Mouse (Mus musculus) kidney, adult 2 months (tissue): Measurements from ENCODE around the gene Slc25a30. TPM values are rescaled to one million over a fixed set of nuclear protein-coding genes. Genes with fewer than 3 reads are reported as not detected.

Experiments
- DNase-seq: peaks from one replicate; pipeline ENCODE4 v3.0.0; 2021
- H3K27ac ChIP-seq: fragments of 200-500 bp; 2 replicates; pipeline ENCODE4 v1.5.1; 2012; ENCODE audit warnings: low read depth, low read length, control low read depth, inconsistent platforms; ENCODE audit not compliant: insufficient read depth
- H3K27me3 ChIP-seq: fragments of 200-500 bp; replicated peaks from 2 replicates; pipeline ENCODE4 v1.6.1; 2012; ENCODE audit warnings: mild to moderate bottlenecking, moderate library complexity, low read length, inconsistent platforms; ENCODE audit not compliant: control insufficient read depth, insufficient read depth
- H3K36me3 ChIP-seq: fragments of 200-500 bp; 2 replicates; pipeline ENCODE4 v1.6.1; 2012; ENCODE audit warnings: mild to moderate bottlenecking, moderate library complexity, low read length, inconsistent platforms; ENCODE audit not compliant: control insufficient read depth, insufficient read depth
- H3K4me1 ChIP-seq: fragments of 200-500 bp; 2 replicates; pipeline ENCODE4 v1.6.1; 2011; ENCODE audit warnings: low read length; ENCODE audit not compliant: control insufficient read depth, insufficient read depth
- H3K4me3 ChIP-seq: fragments of 200-500 bp; 2 replicates; pipeline ENCODE4 v1.5.1; 2011; ENCODE audit warnings: mild to moderate bottlenecking, low read depth, low read length, control low read depth; ENCODE audit not compliant: insufficient read depth
- CTCF ChIP-seq: fragments of 200-500 bp; conservative IDR thresholded peaks from 2 replicates; pipeline ENCODE4 v1.5.1; 2011; ENCODE audit warnings: low read depth, mild to moderate bottlenecking, control low read depth, low read length, moderate library complexity, mixed read lengths; ENCODE audit not compliant: insufficient read depth, insufficient read length
- POLR2A ChIP-seq: fragments of 200-500 bp; IDR thresholded peaks from one replicate; pipeline ENCODE4 v1.6.1; 2011; ENCODE audit warnings: low read depth, low read length, control low read depth
- WGBS: fragments of 180-500 bp; shearing (Covaris S2); methylation state at CpG from one replicate; pipeline ENCODE4 v1.1.7; 2018; 5-methylcytosine and 5-hydroxymethylcytosine counted together
- polyA plus RNA-seq: library from polyadenylated mRNA; depleted of rRNA; stranded (reverse); fragments of >200 nt; gene quantifications from 2 replicates; pipeline ENCODE4 v1.2.3, GENCODE M21; 2012

Slc25a30 gene
- polyA plus RNA-seq, 1 experiment, result 29.6 TPM

DNA sequence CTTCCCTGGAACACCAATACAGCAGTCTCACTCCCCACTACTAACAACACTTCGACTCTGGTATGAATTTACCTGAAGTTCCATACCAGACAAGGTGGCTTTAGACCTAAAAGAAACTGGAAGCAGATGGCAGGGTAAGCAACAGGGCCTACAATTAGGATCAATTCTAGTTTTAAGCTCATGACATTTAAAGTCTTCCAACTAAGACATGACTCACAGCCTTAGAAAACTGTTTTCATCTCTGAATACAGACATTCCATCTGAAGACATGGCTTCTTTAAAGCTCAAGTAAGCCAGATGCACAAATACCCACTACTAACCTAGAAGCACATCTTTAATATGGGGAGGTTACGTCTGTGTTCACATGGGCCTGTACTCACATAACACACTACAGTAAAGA is 38.9 kb downstream of the Slc25a30 start:
- no peak overlapping the region for H3K27ac ChIP-seq
- WGBS, result 94% methylated on average over 2 of the region's 2 CpGs
- H3K36me3 ChIP-seq, result peaks cover 2% of the 10 kb centered on the region; the same call in 1 of the 2 replicates
- no peaks in the 10 kb centered on the region for H3K27me3 ChIP-seq
- DNase-seq, result no peak
- H3K4me1 ChIP-seq, result peaks cover 5% of the 10 kb centered on the region
- no peak for TF ChIP-seq CTCF
- no peak for TF ChIP-seq POLR2A
- H3K4me3 ChIP-seq, result no peak overlapping the region

DNA sequence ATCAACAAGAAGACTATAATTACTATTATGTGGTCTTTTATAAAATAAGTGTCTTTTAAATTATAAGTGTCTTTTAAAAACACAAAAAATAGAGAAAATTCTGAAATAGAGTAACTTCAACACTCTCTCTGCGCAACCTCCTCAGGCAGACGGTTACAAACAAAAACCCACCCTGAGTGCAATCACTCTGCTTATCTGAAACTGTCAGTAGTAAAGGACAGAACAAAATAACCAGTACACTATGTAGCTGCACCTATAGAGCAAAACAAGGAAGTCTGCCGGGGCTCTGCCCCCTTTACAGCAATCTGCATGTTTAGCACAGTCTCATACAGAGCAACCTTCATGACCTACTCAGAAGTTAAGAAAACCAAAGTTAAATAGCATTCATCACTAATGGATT is 44.9 kb downstream of the Slc25a30 start:
- Histone ChIP-seq H3K27ac (no peak overlapping the region), H3K27me3 (no peaks in the 10 kb centered on the region), H3K4me1 (no peaks in the 10 kb centered on the region), H3K36me3 (peaks cover 5% of the 10 kb centered on the region), H3K4me3 (no peak overlapping the region)
- WGBS, result 89% methylated on average over 3 of the region's 3 CpGs
- TF ChIP-seq CTCF (no peak), POLR2A (no peak)
- DNase-seq, result no peak

DNA sequence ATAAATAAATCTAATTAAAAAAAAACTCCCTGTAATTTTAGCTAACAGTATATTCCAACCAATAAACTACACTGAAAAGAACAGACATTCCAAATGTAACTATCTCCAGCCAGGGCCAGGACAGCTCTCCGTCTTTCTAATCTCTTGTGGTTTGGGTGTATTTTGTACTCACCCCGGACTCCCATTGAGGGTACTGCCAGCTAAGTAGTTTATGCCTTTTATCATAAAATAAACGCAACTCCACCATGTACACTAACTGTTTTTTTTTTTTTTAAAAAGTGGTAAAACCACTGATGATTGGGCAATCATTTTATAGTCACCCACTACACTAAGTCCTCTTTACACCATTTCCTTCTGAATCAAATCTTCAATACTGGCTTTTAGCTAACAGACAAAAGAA is 51.2 kb downstream of the Slc25a30 start:
- WGBS, result 95% methylated on average over 3 of the region's 3 CpGs
- Histone ChIP-seq H3K27ac (no peak overlapping the region), H3K36me3 (peaks cover 6% of the 10 kb centered on the region), H3K4me3 (no peak overlapping the region), H3K4me1 (no peaks in the 10 kb centered on the region), H3K27me3 (no peaks in the 10 kb centered on the region)
- DNase-seq, result no peak
- no peak for TF ChIP-seq POLR2A
- TF ChIP-seq CTCF, result no peak

DNA sequence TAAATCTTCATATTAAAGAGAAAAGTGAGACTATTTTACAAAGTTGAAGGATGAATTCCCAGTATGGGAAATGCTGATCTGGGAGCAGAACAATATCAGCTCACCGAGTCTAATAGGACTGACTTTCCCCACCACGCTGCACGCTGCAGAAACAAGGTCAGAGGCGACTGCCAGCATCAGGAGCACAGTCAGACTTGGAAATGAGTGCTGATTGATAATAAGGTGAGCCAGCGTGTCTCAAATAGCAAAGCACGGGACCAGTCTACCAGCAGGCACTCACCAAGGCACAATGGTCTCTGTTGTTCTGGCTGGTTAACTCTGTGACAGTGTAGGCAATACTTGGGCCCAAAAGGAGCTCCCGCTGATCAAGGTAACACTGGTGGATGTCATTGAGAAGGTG is 54.2 kb downstream of the Slc25a30 start:
- DNase-seq, result no peak
- 93% methylated on average over 7 of the region's 7 CpGs for WGBS
- peaks cover 5% of the 10 kb centered on the region; the same call in 1 of the 2 replicates for H3K4me1 ChIP-seq
- no peak overlapping the region for H3K27ac ChIP-seq
- no peak overlapping the region for H3K4me3 ChIP-seq
- no peak for TF ChIP-seq POLR2A
- no peaks in the 10 kb centered on the region for H3K27me3 ChIP-seq
- H3K36me3 ChIP-seq, result peaks cover 9% of the 10 kb centered on the region

DNA sequence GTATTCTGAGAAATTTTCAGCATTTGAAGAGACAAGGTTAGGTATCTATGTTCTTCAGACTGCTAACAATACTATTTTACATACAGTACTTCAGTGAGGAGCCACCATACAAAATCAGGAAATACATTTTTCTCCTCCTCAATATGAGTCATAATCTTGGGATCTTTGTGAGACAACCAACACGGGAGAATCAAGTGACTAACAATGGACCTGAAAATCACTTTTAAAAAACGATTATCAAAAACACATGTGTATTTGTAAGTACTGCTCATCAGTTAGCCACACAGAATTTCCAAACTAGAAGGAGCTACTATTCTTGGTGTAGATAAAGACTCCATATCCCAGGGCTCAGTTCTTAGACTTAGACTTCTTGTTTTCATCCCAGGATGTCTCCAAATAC is 55.5 kb downstream of the Slc25a30 start:
- Histone ChIP-seq H3K36me3 (peaks cover 9% of the 10 kb centered on the region), H3K27me3 (no peaks in the 10 kb centered on the region), H3K27ac (no peak overlapping the region), H3K4me3 (no peak overlapping the region), H3K4me1 (peaks cover 9% of the 10 kb centered on the region; the same call in 1 of the 2 replicates)
- DNase-seq, result no peak
- TF ChIP-seq POLR2A, result no peak
- 80% methylated on average over 2 of the region's 2 CpGs for WGBS

DNA sequence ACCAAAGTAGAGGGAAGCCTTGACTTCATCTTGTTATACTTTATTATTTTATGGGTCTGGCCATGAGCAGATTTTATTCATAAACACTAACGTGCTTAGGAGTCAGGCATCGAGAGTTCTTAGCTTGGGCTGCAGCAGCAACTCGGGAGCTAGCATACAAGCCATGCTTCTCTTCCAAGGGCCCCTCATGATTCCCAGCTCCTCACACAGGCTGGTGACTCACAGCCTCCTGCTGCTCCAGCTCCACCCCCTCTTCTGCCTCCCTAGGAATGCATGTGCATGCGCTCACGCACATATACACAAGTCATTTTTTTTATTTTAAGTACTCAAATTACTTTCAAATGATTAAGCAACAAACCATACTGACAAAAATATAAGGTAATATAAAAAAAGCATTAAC is 58.7 kb downstream of the Slc25a30 start:
- TF ChIP-seq POLR2A (no peak), CTCF (no peak)
- peaks cover 9% of the 10 kb centered on the region; the same call in 1 of the 2 replicates for H3K4me1 ChIP-seq
- peaks cover 8% of the 10 kb centered on the region for H3K36me3 ChIP-seq
- DNase-seq, result no peak
- WGBS, result 89% methylated on average over 5 of the region's 5 CpGs
- no peak overlapping the region for H3K27ac ChIP-seq
- H3K27me3 ChIP-seq, result no peaks in the 10 kb centered on the region
- H3K4me3 ChIP-seq, result no peak overlapping the region

DNA sequence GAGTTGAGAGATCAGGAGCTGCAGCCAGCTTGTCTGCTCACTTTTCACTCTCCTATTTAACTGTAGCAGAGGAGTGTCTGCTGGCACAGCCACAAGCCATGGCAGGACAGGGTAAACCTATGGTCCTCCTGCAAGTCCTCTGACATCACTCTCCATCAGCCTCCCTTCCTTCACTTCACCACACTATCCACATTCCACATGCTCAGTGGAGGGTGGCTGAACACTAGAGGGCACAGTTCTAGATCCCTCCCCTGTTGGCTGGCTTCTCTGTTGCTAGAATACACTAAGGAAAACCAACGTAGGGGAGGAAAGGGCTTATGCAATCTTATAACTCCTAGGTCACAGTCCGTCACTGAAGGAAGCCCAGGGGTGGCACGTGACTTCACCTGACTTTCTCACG is 59.8 kb downstream of the Slc25a30 start:
- peak; percentile 94 for DNase-seq
- H3K4me3 ChIP-seq, result no peak overlapping the region
- peaks cover 8% of the 10 kb centered on the region for H3K36me3 ChIP-seq
- no peaks in the 10 kb centered on the region for H3K27me3 ChIP-seq
- WGBS, result 26% methylated on average over 4 of the region's 4 CpGs
- H3K4me1 ChIP-seq, result peaks cover 9% of the 10 kb centered on the region; the same call in 1 of the 2 replicates
- peak overlapping the region; percentile 59 for H3K27ac ChIP-seq
- TF ChIP-seq CTCF, result peak; percentile 74
- no peak for TF ChIP-seq POLR2A

DNA sequence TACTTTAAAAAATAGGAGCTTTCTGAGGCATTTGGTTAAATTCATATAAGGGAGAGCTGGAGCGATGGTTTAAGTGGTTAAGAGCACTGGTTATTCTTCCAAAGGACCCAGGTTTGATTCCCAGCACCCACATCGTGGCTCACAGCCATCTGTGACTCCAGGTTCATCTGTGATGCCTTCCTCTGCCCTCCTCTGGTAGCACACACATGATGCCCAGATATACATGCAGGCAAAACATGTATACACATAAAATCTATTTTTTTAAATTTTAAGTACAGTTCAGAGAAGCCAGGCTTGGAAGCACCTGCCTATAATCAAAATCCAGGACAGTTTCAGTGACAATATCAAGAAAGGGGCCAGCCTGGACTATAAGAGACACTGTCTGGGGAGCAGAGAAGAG is 64.0 kb downstream of the Slc25a30 start:
- no peak overlapping the region for H3K27ac ChIP-seq
- no peaks in the 10 kb centered on the region for H3K27me3 ChIP-seq
- WGBS, result over 99% methylated on average over 2 of the region's 2 CpGs
- peaks cover 4% of the 10 kb centered on the region; the same call in 1 of the 2 replicates for H3K4me1 ChIP-seq
- peaks cover 3% of the 10 kb centered on the region for H3K36me3 ChIP-seq
- no peak overlapping the region for H3K4me3 ChIP-seq
- TF ChIP-seq POLR2A (no peak), CTCF (no peak)
- DNase-seq, result no peak
